Mouse (Mus musculus) liver, adult 2 months (tissue): Measurements from ENCODE around the gene Pan3.

Source experiments
- CTCF ChIP-seq: fragments of 200-500 bp; IDR thresholded peaks from 2 replicates; pipeline ENCODE4 v1.5.1; 2011; ENCODE audit warnings: low read depth, low read length, control low read depth
- POLR2A ChIP-seq: fragments of 200-500 bp; IDR thresholded peaks from 2 replicates; pipeline ENCODE4 v1.6.1; 2011; ENCODE audit warnings: low read length, control low read depth; ENCODE audit not compliant: insufficient read depth; ENCODE audit errors: extremely low read depth

DNA sequence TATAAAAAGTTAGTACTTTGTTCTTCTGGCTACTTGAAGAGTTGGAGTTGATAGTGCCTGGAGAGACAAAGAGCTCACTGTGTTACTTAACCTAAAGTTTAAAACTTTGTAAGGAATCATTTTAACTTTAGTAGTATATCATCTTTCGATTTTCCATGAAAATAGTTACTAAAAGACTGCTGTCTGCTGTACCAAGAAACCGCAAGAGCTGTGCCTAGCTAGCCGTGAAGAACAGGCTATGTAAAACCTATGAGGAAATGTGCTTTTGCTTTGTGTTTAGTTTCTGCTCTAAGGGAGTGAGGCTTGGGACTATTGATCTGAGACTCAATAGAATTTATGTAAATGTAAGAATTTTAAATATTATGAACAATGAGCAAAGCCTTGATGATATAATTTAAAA lies 43.9 kb downstream of the Pan3 start:
- TF ChIP-seq CTCF (no peak), POLR2A (no peak)
